12 mouse cellular contexts compared by ENCODE assay signal in the genomic region with DNA sequence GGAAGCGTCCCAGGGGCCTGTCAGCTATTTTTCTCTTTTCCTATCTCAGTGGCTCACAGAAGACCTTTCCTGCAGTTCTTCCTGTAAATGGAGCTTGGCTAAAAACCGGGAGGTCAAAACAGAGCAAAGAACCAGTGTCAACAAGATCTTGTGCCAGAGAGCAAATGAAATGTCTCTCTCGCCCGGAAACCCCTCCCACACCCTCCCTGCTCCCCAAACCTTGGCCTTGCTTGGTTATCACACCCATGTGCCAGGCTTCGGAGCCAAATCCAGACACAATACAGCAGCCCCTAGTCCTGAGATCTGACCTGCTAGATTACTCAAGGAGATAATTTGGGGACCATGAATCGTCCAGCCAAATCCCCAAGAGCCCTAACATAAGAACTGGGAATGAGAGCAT. TPM values are rescaled to one million over a fixed set of nuclear protein-coding genes. Genes with fewer than 3 reads are reported as not detected.
DNase-seq lines count a peak whose midpoint lies in the region; ATAC-seq and TF ChIP-seq lines count a peak whose summit lies in the region.
"Had no signal": no experiment of that assay in that cellular context is flagged by ENCODE, and none has a peak within 500 bp of the region (broad histone marks: within the 10 kb centered on the region; RNA-seq: fewer than 3 reads in every experiment).

No protein-coding gene starts in this region.

- DNase-seq in adrenal gland, postnatal 14 days: peak; percentile 59
- DNase-seq in adrenal gland, adult 18-20 months (ENCODE audit: low spot score in 2 of 2): no peak
- DNase-seq in stomach, postnatal 0 days (ENCODE audit: low spot score): no peak
- DNase-seq in layer of hippocampus, adult 18-20 months (ENCODE audit: low spot score in 2 of 2): no peak
- no peak for DNase-seq in adipocyte (ENCODE audit: low spot score)
- DNase-seq: retina, postnatal 1 day had no signal

- H3K4me1 ChIP-seq in stomach, embryonic 15.5 days: no peaks in the 10 kb centered on the region
- no peaks in the 10 kb centered on the region for H3K4me1 ChIP-seq in stomach, postnatal 0 days (replicated peaks; ENCODE audit: control insufficient read depth, insufficient read depth)
- H3K4me1 ChIP-seq in liver, embryonic 15.5 days (replicated peaks): peaks cover 72% of the 10 kb centered on the region
- no peaks in the 10 kb centered on the region for H3K4me1 ChIP-seq in hindbrain, embryonic 12.5 days
- H3K4me1 ChIP-seq: forebrain, embryonic 13.5 days had no signal

- H3K9ac ChIP-seq in stomach, embryonic 15.5 days: no peak overlapping the region
- H3K9ac ChIP-seq in stomach, postnatal 0 days (ENCODE audit: low read length): no peak overlapping the region
- H3K9ac ChIP-seq in liver, embryonic 15.5 days: no peak overlapping the region
- H3K9ac ChIP-seq in hindbrain, embryonic 12.5 days: no peak overlapping the region
- H3K9ac ChIP-seq: forebrain, embryonic 13.5 days; limb, embryonic 15.5 days had no signal

- no peaks in the 10 kb centered on the region for H3K27me3 ChIP-seq in stomach, embryonic 15.5 days (replicated peaks)
- no peaks in the 10 kb centered on the region for H3K27me3 ChIP-seq in stomach, postnatal 0 days (ENCODE audit: control insufficient read depth, insufficient read depth, low read length)
- no peaks in the 10 kb centered on the region for H3K27me3 ChIP-seq in liver, embryonic 15.5 days
- H3K27me3 ChIP-seq in hindbrain, embryonic 12.5 days: no peaks in the 10 kb centered on the region
- H3K27me3 ChIP-seq: forebrain, embryonic 13.5 days; limb, embryonic 15.5 days; Patski had no signal

- H3K4me2 ChIP-seq in stomach, embryonic 15.5 days: no peak overlapping the region
- H3K4me2 ChIP-seq in stomach, postnatal 0 days (replicated peaks; ENCODE audit: low read depth): no peak overlapping the region
- no peak overlapping the region for H3K4me2 ChIP-seq in liver, embryonic 15.5 days
- no peak overlapping the region for H3K4me2 ChIP-seq in hindbrain, embryonic 12.5 days (replicated peaks)
- H3K4me2 ChIP-seq: forebrain, embryonic 13.5 days; limb, embryonic 15.5 days had no signal

- TF ChIP-seq EP300 in stomach, postnatal 0 days (optimal IDR thresholded peaks at IDR 0.05): no peak

- 72% methylated on average over 6 of the region's 6 CpGs for WGBS in stomach, embryonic 15.5 days
- WGBS in stomach, postnatal 0 days: 54% methylated on average over 6 of the region's 6 CpGs
- WGBS in liver, embryonic 15.5 days (ENCODE audit: insufficient replicate concordance): 67% methylated on average over 6 of the region's 6 CpGs
- WGBS in hindbrain, embryonic 12.5 days: 87% methylated on average over 6 of the region's 6 CpGs

- H3K36me3 ChIP-seq in stomach, embryonic 15.5 days: no peaks in the 10 kb centered on the region
- H3K36me3 ChIP-seq in stomach, postnatal 0 days (ENCODE audit: control insufficient read depth, insufficient read depth, low read length): no peaks in the 10 kb centered on the region; the same call in 1 of the 2 replicates
- H3K36me3 ChIP-seq in liver, embryonic 15.5 days (replicated peaks): peaks cover 67% of the 10 kb centered on the region
- peaks cover 33% of the 10 kb centered on the region for H3K36me3 ChIP-seq in hindbrain, embryonic 12.5 days

- TF ChIP-seq CTCF in stomach, postnatal 0 days (IDR thresholded peaks at IDR 0.05; ENCODE audit: low read depth): no peak

- ATAC-seq in stomach, embryonic 15.5 days (ENCODE audit: insufficient read depth, low FRiP score, low read depth): no peak
- no peak for ATAC-seq in stomach, postnatal 0 days (ENCODE audit: low FRiP score, low TSS enrichment)
- no peak for ATAC-seq in liver, embryonic 15.5 days (ENCODE audit: insufficient read depth)
- ATAC-seq in hindbrain, embryonic 12.5 days (ENCODE audit: low FRiP score): no peak
- ATAC-seq: forebrain, embryonic 13.5 days; Patski had no signal

- no peak overlapping the region for H3K4me3 ChIP-seq in stomach, embryonic 15.5 days (replicated peaks)
- H3K4me3 ChIP-seq in stomach, postnatal 0 days (ENCODE audit: low read depth, low read length): no peak overlapping the region
- H3K4me3 ChIP-seq in liver, embryonic 15.5 days (replicated peaks): no peak overlapping the region
- H3K4me3 ChIP-seq in hindbrain, embryonic 12.5 days: no peak overlapping the region
- H3K4me3 ChIP-seq: forebrain, embryonic 13.5 days; limb, embryonic 15.5 days had no signal

- 0 out of 2 replicates have a peak overlapping the region, but pooled peaks have one; percentile 18 for H3K27ac ChIP-seq in stomach, embryonic 15.5 days
- no peak overlapping the region for H3K27ac ChIP-seq in stomach, postnatal 0 days (replicated peaks)
- peak overlapping the region; percentile 94; the same call in 1 of the 2 replicates for H3K27ac ChIP-seq in liver, embryonic 15.5 days (replicated peaks)
- no peak overlapping the region; the same call in 1 of the 2 replicates for H3K27ac ChIP-seq in hindbrain, embryonic 12.5 days
- H3K27ac ChIP-seq: forebrain, embryonic 13.5 days; limb, embryonic 15.5 days had no signal

- no peaks in the 10 kb centered on the region for H3K9me3 ChIP-seq in stomach, embryonic 15.5 days
- H3K9me3 ChIP-seq in stomach, postnatal 0 days (ENCODE audit: control insufficient read depth, low read length): no peaks in the 10 kb centered on the region
- no peaks in the 10 kb centered on the region for H3K9me3 ChIP-seq in liver, embryonic 15.5 days (replicated peaks)
- H3K9me3 ChIP-seq in hindbrain, embryonic 12.5 days (replicated peaks): no peaks in the 10 kb centered on the region
- H3K9me3 ChIP-seq: forebrain, embryonic 13.5 days; limb, embryonic 15.5 days had no signal

RNA-seq across cellular contexts. Expression of gene St3gal4, which starts 8.1 kb away (rescaled TPM):
- total RNA-seq in adrenal gland, postnatal 14 days (2021): 32.7 and 36.9 TPM in 2 replicates
- total RNA-seq in adrenal gland, adult 18-20 months (2021): 10 to 100 TPM; 19.1 to 26.3 TPM
- polyA plus RNA-seq in stomach, embryonic 15.5 days (2015; fragmentation: Nextera tagmentation; extraction: Ambion mirVana): 45.7 and 59.4 TPM in 2 replicates
- 14.6 and 14.7 TPM in 2 replicates for polyA plus RNA-seq in stomach, postnatal 0 days (2015; fragmentation: Nextera tagmentation; extraction: Ambion mirVana)
- polyA plus RNA-seq in liver, embryonic 15.5 days (2015; fragmentation: Nextera tagmentation; extraction: Ambion mirVana): 24.2 and 24.7 TPM in 2 replicates
- 10 to 100 TPM; 26.8 to 31.0 TPM for total RNA-seq in layer of hippocampus, adult 18-20 months (2021)
- 15.6 and 18.5 TPM in 2 replicates for polyA plus RNA-seq in hindbrain, embryonic 12.5 days (2016; fragmentation: Nextera tagmentation; extraction: Ambion mirVana)

RNA-seq across cellular contexts. Expression of gene Dcps, which starts 48.7 kb away (rescaled TPM):
- 23.2 and 25.2 TPM in 2 replicates for total RNA-seq in adrenal gland, postnatal 14 days (2021)
- 10 to 100 TPM; 19.4 to 20.6 TPM for total RNA-seq in adrenal gland, adult 18-20 months (2021)
- 77.7 and 82.4 TPM in 2 replicates for polyA plus RNA-seq in stomach, embryonic 15.5 days (2015; fragmentation: Nextera tagmentation; extraction: Ambion mirVana)
- 33.7 and 35.3 TPM in 2 replicates for polyA plus RNA-seq in stomach, postnatal 0 days (2015; fragmentation: Nextera tagmentation; extraction: Ambion mirVana)
- 49.2 and 50.0 TPM in 2 replicates for polyA plus RNA-seq in liver, embryonic 15.5 days (2015; fragmentation: Nextera tagmentation; extraction: Ambion mirVana)
- 10 to 100 TPM; 21.1 to 21.2 TPM for total RNA-seq in layer of hippocampus, adult 18-20 months (2021)
- 73.1 and 73.8 TPM in 2 replicates for polyA plus RNA-seq in hindbrain, embryonic 12.5 days (2016; fragmentation: Nextera tagmentation; extraction: Ambion mirVana)

Comparison
In these comparisons a context has a peak if more than half of its experiments do, and no peak if none do; other contexts are left out.
1. H3K27ac ChIP-seq: peak in stomach, embryonic 15.5 days (single experiment) and liver, embryonic 15.5 days (single experiment); none in stomach, postnatal 0 days (single experiment) and hindbrain, embryonic 12.5 days (single experiment).